Comparison of ENCODE assay signal across 32 mouse cellular contexts in the genomic region with DNA sequence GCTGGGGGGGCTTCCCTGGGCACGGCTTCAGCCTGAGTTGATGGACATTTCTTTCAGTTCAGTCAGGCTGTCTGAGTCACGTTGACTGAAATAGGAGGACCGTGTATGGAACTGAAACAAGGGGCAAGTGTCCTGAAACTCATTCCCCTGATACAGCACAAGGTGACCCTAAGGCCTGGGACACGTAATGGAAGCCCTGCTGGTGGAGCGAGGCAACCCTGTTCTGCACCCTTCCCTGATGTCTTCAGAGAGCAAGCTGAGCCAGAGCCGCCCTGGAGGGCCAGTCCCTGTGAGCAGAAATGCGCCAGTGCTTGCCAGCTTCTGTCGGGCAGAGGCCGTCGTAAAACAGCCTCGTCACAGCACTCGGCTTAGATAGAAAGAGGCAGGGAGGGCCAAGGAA. TPM values are rescaled to one million over a fixed set of nuclear protein-coding genes. Genes with fewer than 3 reads are reported as not detected.
DNase-seq lines count a peak whose midpoint lies in the region; ATAC-seq and TF ChIP-seq lines count a peak whose summit lies in the region.
"Had no signal": no experiment of that assay in that cellular context is flagged by ENCODE, and none has a peak within 500 bp of the region (broad histone marks: within the 10 kb centered on the region; RNA-seq: fewer than 3 reads in every experiment).

No protein-coding gene starts in this region.

- H3K9ac ChIP-seq in heart, postnatal 0 days (replicated peaks; ENCODE audit: low read depth, low read length), result no peak overlapping the region
- H3K9ac ChIP-seq: hindbrain, embryonic 14.5 days; limb, embryonic 12.5 days had no signal

- no peak overlapping the region for H3K4me2 ChIP-seq in heart, postnatal 0 days (ENCODE audit: low read depth, low read length)
- H3K4me2 ChIP-seq: hindbrain, embryonic 14.5 days; limb, embryonic 12.5 days; liver, embryonic 11.5 days; midbrain, embryonic 11.5 days had no signal

- no peaks in the 10 kb centered on the region; the same call in 1 of the 2 replicates for H3K4me1 ChIP-seq in heart, postnatal 0 days (ENCODE audit: control insufficient read depth, insufficient read depth)
- H3K4me1 ChIP-seq in kidney, adult 2 months (ENCODE audit: control insufficient read depth, insufficient read depth, low read length), result no peaks in the 10 kb centered on the region
- H3K4me1 ChIP-seq: limb, embryonic 12.5 days had no signal

- no peak for TF ChIP-seq CTCF in heart, postnatal 0 days (IDR thresholded peaks at IDR 0.05; ENCODE audit: low read depth)
- TF ChIP-seq CTCF in kidney, adult 2 months (conservative IDR thresholded peaks at IDR 0.05; ENCODE audit: insufficient read depth, insufficient read length, low read depth, low read length), result no peak

- H3K36me3 ChIP-seq in heart, postnatal 0 days (replicated peaks; ENCODE audit: control insufficient read depth, insufficient read depth, low read length), result peaks cover 83% of the 10 kb centered on the region
- no peaks in the 10 kb centered on the region for H3K36me3 ChIP-seq in kidney, adult 2 months (ENCODE audit: control insufficient read depth, insufficient read depth, low read length)
- H3K36me3 ChIP-seq: limb, embryonic 12.5 days had no signal

- TF ChIP-seq POLR2A in kidney, adult 2 months (IDR thresholded peaks at IDR 0.05; ENCODE audit: low read depth, low read length), result no peak

- H3K4me3 ChIP-seq in heart, postnatal 0 days (ENCODE audit: low read depth, low read length), result no peak overlapping the region
- H3K4me3 ChIP-seq in kidney, adult 2 months (ENCODE audit: insufficient read depth, low read depth, low read length), result no peak overlapping the region
- H3K4me3 ChIP-seq: erythroblast, embryonic 14.5 days; layer of hippocampus, adult 2 months; left cerebral cortex, adult 2 months; limb, embryonic 12.5 days had no signal

- intact Hi-C loops in gastrocnemius, postnatal 36 days (cut with DNase I), result no loop called here
- intact Hi-C loops in heart, postnatal 36 days (cut with DNase I), result no loop called here

- peak; percentile 82 for ATAC-seq in heart, postnatal 0 days (ENCODE audit: insufficient read depth, low read depth)
- ATAC-seq: forebrain, embryonic 16.5 days; midbrain, embryonic 16.5 days had no signal

- no peaks in the 10 kb centered on the region for H3K9me3 ChIP-seq in heart, postnatal 0 days (replicated peaks; ENCODE audit: control insufficient read depth, low read length)
- H3K9me3 ChIP-seq: limb, embryonic 12.5 days had no signal

- H3K27ac ChIP-seq in heart, postnatal 0 days (ENCODE audit: low read depth), result peak overlapping the region; percentile 69
- peak overlapping the region; percentile 72; the same call in 1 of the 2 replicates for H3K27ac ChIP-seq in kidney, adult 2 months (ENCODE audit: insufficient read depth, low read depth, low read length)
- H3K27ac ChIP-seq: hindbrain, embryonic 14.5 days; layer of hippocampus, adult 2 months; left cerebral cortex, adult 2 months; limb, embryonic 12.5 days had no signal

- TF ChIP-seq EP300 in heart, postnatal 0 days (IDR thresholded peaks at IDR 0.05; ENCODE audit: low read depth), result no peak

- peak; percentile 43 for DNase-seq in gastrocnemius, postnatal 25 days
- DNase-seq in gastrocnemius, postnatal 36 days, result no peak
- peak; percentile 73 for DNase-seq in heart, postnatal 0 days (ENCODE audit: low spot score)
- no peak for DNase-seq in heart, postnatal 36 days
- DNase-seq in kidney, adult 2 months, result peak; percentile 46
- DNase-seq in kidney, postnatal 4 days, result no peak
- peak; percentile 31 to 47 for DNase-seq in kidney, postnatal 36 days
- no peak for DNase-seq in spleen, postnatal 36 days (ENCODE audit: low spot score in 2 of 2)
- DNase-seq: B cell, adult 2 months; cerebellum, adult 2 months; cerebellum, postnatal 14 days; lung, postnatal 36 days; right cerebral cortex, postnatal 25 days; thymus, postnatal 14 days had no signal

- no peaks in the 10 kb centered on the region for H3K27me3 ChIP-seq in heart, postnatal 0 days (ENCODE audit: control insufficient read depth, insufficient read depth, low read length)
- no peaks in the 10 kb centered on the region for H3K27me3 ChIP-seq in kidney, adult 2 months (replicated peaks; ENCODE audit: control insufficient read depth, insufficient read depth, low read length)
- H3K27me3 ChIP-seq: limb, embryonic 12.5 days had no signal

- WGBS in heart, postnatal 0 days, result 40% methylated on average over 12 of the region's 12 CpGs
- WGBS in kidney, adult 2 months, result 51% methylated on average over 12 of the region's 12 CpGs

RNA-seq across cellular contexts. Expression of a gene that starts 49.9 kb away (rescaled TPM):
- total RNA-seq in gastrocnemius, postnatal 25 days (2021), result not detected
- total RNA-seq in gastrocnemius, postnatal 36 days (2021), result not detected
- total RNA-seq in heart, postnatal 0 days (2014; rRNA removed; ENCODE audit: low replicate concordance), result not detected in 2 replicates
- 3.9 and 4.1 TPM in 2 replicates for polyA plus RNA-seq in heart, postnatal 0 days (2015; fragmentation: Nextera tagmentation; extraction: Ambion mirVana)
- total RNA-seq in heart, postnatal 36 days (2021), result not detected
- polyA plus RNA-seq in kidney, adult 2 months (2012; rRNA removed), result 303 and 362 TPM in 2 replicates
- total RNA-seq: granulocyte monocyte progenitor cell, adult 5-6 weeks; hematopoietic stem cell, adult 5-6 weeks; layer of hippocampus, adult 2 months; layer of hippocampus, postnatal 14 days; left cerebral cortex, adult 2 months; left cerebral cortex, postnatal 25 days; megakaryocyte, adult 5-6 weeks; neutrophil, adult 5-6 weeks had no signal
- polyA plus RNA-seq: cerebellum, adult 2 months; cortical plate, adult 2 months; forebrain, embryonic 11.5 days; hindbrain, embryonic 14.5 days; limb, embryonic 12.5 days; midbrain, embryonic 11.5 days; neural tube, embryonic 11.5 days had no signal

RNA-seq across cellular contexts. Expression of a gene that starts 53.0 kb away (rescaled TPM):
- total RNA-seq in gastrocnemius, postnatal 25 days (2021), result 1,000 to 10,000 TPM in 1 of 2 experiments, 100 to 1,000 TPM in 1; 752 to 1,010 TPM
- total RNA-seq in gastrocnemius, postnatal 36 days (2021), result 100 to 1,000 TPM; 598 to 893 TPM
- 163 and 207 TPM in 2 replicates for total RNA-seq in heart, postnatal 0 days (2014; rRNA removed; ENCODE audit: low replicate concordance)
- 52.9 and 60.1 TPM in 2 replicates for polyA plus RNA-seq in heart, postnatal 0 days (2015; fragmentation: Nextera tagmentation; extraction: Ambion mirVana)
- total RNA-seq in heart, postnatal 36 days (2021), result 100 to 1,000 TPM; 359 to 393 TPM
- polyA plus RNA-seq in kidney, adult 2 months (2012; rRNA removed), result 1.1 and 5.0 TPM in 2 replicates
- total RNA-seq: neutrophil, adult 5-6 weeks had no signal

Comparison
In these comparisons a context has a peak if more than half of its experiments do, and no peak if none do; other contexts are left out.
1. DNase-seq: peak in gastrocnemius, postnatal 25 days (single experiment), heart, postnatal 0 days (single experiment), kidney, adult 2 months (single experiment) and kidney, postnatal 36 days (2 of 2); none in gastrocnemius, postnatal 36 days (0 of 2), heart, postnatal 36 days (0 of 2), kidney, postnatal 4 days (0 of 2) and spleen, postnatal 36 days (0 of 2).